Mouse (Mus musculus) lung, postnatal 25 days (tissue): ENCODE results near the gene Plau.
A peak's percentile ranks its signal among the peaks of the same experiment; 100 is the strongest.

Source experiments
- DNase-seq: peaks from one replicate; pipeline ENCODE4 v3.0.0; 2022; ENCODE audit warnings: low spot score

Plau gene

DNA sequence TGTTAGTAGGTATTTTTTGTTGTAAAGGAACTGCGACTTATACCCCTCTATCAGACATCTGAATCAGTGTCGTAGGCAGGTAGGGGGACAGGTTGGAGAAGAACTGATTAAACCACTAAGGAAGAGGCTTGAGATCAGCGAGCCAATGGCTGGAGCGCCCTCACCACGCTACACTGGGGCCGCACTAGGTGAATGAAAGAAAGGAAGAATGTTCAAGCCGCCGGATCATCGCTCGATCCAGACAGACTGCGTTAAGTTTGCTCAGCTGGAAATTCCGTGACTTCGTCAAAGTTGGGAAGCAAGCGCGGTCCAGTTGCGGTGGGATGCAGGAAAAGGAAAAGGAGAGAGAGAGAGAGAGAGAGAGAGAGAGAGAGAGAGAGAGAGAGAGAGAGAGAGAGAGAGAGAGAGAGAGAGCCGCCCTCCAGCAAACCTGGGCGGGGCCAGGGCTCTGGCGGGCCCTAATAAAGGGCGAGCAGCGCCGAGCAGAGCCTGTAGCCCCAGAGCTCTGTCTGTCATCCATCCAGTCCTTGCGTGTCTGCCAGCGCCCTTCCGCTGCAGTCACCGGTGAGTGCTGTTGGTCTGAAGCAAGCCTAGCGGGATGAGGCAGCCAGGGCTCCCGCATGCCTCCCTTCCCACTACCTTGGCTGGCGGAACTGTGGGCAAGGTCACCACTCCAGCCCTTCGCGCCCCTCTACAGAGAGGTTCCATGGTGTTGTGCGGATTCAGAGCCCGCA, at the start of gene Plau:
Plau (plus strand) TSS at position 490 of the 734 bp plus-strand sequence.
- peak; percentile 57 for DNase-seq

DNA sequence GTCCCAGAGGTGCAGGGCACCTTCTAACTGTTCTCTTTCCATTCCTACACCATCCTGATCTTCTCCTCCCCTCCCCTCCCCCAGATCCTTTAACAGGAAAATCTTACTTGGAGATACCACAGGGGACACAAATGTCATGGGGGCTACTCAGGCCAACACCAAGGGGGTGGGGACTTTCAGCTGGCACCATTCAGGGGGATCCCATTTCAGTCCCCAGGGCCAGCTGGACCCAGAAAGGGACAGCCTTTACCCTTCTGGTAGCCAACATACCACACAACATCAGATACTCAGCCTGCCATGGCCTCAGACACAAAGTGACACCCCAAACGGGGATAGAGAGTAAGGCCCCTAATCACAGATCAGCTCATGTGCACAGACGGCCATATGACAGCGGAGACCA, 48.3 kb upstream of the Plau start:
- no peak for DNase-seq

- DNase-seq, result no peak
Observed at GRCm38 (mm10) chr14:20789593-20789992, 46.9 kb upstream of the Plau start.

- no peak for DNase-seq
Observed at GRCm38 (mm10) chr14:20790445-20790844, 46.0 kb upstream of the Plau start.

- DNase-seq, result no peak
Observed at GRCm38 (mm10) chr14:20790996-20791395, 45.5 kb upstream of the Plau start.

DNA sequence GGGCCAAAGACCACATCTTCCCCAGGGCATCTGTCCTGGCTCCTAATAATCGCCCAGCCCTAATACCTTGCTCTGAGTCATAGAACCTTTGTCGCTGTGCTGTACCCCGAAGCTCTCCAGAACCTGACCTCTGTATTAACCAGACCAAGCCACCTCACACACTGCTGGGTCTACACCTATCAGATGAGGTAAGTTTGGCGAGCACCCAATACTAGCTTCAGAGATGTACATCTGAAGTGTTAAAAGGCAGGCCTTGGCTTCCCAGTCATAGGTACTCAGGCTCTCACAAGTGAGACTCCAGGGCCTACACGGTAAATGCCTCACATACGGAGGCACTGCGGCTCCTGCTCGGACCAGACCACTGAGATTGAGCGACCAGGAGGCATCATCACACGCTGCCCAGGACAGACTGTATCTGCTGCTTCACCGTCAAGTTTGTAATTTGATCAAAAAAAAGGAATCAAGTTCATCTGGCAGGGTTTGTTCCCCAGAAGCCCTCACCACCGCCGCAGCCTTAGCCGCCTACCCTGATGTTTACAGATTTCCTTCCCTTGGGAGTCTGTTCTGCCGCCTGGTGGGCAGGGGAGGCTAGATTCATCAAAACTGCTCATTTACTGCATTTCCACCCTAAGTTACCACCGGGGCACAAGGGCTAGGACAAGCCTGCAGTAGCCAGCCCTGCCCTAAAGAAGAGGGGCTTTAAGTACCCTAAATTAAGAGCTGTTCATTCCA, 44.8 kb upstream of the Plau start:
- DNase-seq, result no peak

- no peak for DNase-seq
Observed at GRCm38 (mm10) chr14:20792243-20792921, 44.1 kb upstream of the Plau start.

GRCm38 (mm10) chr14:20792922-20793757, 43.3 kb upstream of the Plau start:
- no peak for DNase-seq

GRCm38 (mm10) chr14:20793758-20794531, 42.5 kb upstream of the Plau start, which contains the start of gene Camk2g:
Gene Camk2g, minus strand, starts transcription at chr14:20794088.
- peak; percentile 86 for DNase-seq

DNA sequence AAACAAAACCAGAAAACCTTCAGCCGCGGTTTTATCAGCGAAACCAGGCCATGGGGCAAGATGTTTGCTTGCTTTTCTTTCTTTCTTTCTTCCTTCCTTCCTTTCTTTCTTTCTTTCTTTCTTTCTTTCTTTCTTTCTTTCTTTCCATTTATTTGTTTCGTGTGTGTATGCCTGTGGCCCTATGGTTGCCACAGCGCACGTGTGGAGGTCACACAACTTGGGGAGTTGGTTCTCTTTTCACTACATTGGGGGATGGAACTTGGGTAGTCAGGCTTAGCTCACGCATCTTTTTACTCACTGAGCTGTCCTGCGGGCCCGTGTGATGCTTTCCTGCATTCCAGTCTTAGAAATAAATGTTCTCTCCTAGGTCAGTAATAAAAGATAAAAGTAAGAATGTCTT, 41.9 kb upstream of the Plau start:
- DNase-seq, result no peak

GRCm38 (mm10) chr14:20795423-20796152, 40.9 kb upstream of the Plau start:
- no peak for DNase-seq

DNA sequence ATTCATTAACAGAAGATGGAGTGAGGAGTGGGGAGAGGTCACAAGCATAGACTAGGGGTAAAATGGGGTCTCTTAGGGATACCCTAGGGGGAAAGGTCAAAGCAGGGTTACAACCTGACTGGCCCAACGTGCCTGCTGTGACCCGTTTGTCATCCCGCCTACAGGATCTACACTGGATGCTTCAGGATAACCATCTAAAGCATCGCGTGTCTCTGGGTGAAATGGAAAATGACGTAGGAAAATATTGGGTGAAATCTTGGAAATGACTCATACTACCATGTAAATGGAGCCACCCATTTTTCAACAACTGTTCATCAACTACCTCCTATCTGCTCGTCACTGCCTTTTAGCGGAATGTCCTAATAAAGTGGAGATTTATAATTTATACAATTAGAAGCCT, 40.3 kb upstream of the Plau start:
- no peak for DNase-seq

DNA sequence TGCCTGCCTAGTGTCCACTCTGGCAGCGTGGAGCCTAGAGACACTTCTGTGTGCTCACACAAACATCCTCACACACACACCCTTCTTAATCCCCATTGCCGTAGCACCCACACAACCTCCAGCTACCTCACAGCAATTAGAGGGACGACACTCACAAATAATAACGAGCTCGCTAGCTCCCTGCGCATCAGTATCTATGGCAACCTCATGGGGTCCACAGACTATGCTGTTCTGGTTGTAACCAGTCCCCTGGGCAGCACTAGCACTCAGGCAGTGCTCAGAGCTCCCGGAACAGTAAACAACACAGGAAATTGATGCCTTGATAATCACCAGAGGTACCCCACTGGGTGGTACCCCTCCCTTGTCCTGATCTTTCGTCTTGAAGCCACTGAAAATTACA, 39.8 kb upstream of the Plau start:
- no peak for DNase-seq

DNA sequence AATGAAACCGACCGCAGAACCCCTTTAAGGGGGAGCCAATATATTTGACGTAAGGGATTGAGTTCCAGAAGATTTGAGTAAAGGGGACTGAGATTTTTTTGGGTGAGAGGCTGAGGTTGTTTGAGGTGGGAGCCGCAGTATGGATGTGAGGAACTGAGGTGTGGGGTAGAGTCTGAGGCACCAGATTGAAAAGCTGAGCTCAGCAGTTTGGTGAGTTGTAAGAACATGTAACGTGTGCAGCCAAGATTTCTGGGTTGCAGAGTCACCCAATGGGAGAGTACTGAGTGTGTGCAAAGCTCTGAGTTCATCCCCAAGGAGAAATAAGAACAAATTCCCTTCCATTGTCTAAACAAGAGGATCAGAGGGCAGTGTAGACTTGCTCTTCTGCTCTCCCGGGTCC, 38.2 kb upstream of the Plau start:
- no peak for DNase-seq

DNA sequence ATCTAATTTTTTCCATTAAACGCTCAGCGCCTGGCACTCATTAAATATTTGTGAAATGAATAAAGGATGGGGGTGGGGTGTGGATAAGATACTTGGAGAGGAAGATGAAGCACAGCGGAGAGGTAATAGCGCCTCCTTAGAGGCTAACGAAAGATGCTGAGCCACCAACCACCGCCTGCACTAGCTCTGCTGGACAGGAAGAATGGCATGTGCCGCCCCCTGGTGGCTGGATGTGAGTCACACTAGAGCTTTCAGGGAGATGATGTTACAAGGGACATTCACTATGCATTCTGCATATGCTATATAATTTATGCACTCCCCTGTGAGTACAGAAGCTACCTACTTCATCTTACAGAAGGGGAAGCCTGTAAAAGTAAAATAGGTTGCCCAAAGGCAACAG, 37.7 kb upstream of the Plau start:
- DNase-seq, result peak; percentile 91

DNA sequence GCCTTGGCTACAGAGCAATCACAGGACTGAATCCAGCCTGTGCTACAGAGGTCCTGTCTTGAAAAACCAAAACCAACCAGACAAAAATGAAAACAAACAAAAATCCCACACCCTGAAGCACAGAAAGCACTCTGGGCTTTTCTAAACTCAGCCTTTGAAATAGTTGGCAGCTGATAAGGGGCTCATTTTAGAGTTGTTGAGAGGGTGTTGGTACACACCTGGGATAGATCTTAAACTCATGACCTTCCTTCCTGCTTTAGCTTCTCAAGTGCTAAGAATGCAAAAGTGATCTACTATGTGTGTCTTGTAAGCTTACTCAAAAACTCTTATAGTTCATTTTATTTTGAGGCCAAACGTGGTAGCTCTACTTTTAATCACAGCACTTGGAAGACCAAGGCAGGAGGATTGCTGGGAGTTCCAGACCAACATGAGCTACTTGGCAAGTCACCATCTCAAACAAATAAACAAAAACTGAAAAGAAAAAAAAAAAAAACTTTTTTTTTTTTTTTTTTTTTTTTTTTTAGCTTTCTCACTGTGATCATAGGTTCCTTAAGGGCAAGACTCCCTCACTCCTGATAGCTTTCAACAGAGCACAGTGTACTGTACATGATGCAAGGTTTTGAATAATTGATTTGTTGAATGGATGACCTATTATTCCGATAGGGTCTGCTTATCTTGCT, 33.4 kb upstream of the Plau start:
- DNase-seq, result peak; percentile 65

GRCm38 (mm10) chr14:20803606-20803938, 32.9 kb upstream of the Plau start:
- peak; percentile 88 for DNase-seq

DNA sequence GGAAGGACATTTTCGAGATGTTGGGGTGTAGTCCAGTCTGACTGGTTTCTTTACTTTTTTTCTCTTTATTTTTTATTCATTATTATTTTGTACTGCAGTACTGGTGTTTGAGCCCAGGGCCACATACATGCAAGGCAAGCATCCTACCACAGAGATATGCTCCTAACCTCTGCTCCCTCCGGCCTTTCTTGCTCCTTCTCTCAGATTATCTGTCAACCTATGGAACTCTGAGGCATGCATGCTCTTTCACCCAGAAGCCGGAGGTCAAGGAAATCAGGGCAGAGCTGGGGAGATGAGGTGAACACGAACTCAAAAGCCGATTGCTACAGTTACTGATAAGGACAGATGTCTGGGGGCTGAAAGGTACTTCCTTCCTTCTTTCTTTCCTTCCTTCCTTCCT, 32.0 kb upstream of the Plau start:
- DNase-seq, result no peak

DNA sequence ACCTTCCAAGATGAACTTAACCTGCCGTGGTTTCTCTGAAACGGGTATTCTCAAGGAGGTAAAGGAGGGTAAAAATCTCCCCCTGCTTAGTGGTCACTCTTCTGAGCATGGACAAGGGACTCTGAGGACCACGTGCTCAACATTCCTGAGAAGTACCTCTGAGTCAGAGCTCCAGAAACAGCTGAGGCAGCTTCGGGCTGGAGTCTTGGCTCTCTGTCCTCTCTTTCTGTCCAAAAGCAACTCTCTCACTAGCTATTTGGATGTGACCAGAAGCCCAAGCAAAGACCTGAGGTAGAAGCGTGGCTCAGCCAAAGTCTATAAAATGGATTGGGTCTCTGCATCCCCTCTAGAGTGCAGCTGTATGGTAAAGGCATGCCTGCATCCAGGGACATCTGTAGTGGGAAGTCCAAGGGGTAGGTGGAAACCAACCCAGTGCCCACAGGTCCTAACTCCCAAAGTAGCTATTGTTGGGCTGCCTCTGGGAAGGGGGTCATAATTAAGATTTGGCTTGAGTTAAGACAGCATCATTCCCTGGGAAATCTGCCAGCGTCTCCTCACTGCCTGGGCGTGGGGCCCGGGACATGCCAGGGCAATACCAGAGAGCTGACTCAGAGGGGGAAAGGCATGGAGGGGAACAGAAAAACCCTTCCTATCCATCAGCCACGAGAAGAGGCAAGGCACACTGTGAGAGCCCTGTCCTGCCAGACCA, 31.3 kb upstream of the Plau start:
- peak; percentile 86 for DNase-seq
